Mouse (Mus musculus) liver, postnatal 0 days (tissue): ENCODE data around the gene Lmtk3. TPM values are rescaled to one million over a fixed set of nuclear protein-coding genes. Genes with fewer than 3 reads are reported as not detected.

Experiments used
- ATAC-seq: fragments of 200-750 bp; cut with Nextera tagmentation; 2 replicates; pipeline ENCODE4 v1.8.0; 2017; ENCODE audit warnings: mild to moderate bottlenecking, moderate library complexity
- DNase-seq: peaks from one replicate; pipeline ENCODE4 v3.0.0-alpha.2; 2016
- H3K27ac ChIP-seq: fragments of 300-500 bp; sonication (generic); 2 replicates; pipeline ENCODE4 v1.5.1; 2014; ENCODE audit warnings: antibody characterized with exemption, moderate library complexity, mild to moderate bottlenecking, low read depth
- H3K27me3 ChIP-seq: fragments of 300-500 bp; sonication (generic); 2 replicates; pipeline ENCODE4 v1.6.1; 2014; ENCODE audit warnings: low read length, control low read depth, mixed read lengths; ENCODE audit not compliant: insufficient read depth
- H3K36me3 ChIP-seq: fragments of 300-500 bp; sonication (generic); replicated peaks from 2 replicates; pipeline ENCODE4 v1.6.1; 2014; ENCODE audit warnings: mild to moderate bottlenecking, control low read depth, low read length, moderate library complexity, mixed read lengths; ENCODE audit not compliant: insufficient read depth
- H3K4me1 ChIP-seq: fragments of 300-500 bp; sonication (generic); 2 replicates; pipeline ENCODE4 v1.6.1; 2014; ENCODE audit warnings: antibody characterized with exemption, mild to moderate bottlenecking, control low read depth; ENCODE audit not compliant: insufficient read depth
- H3K4me2 ChIP-seq: fragments of 300-500 bp; sonication (generic); 2 replicates; pipeline ENCODE4 v1.6.1; 2014; ENCODE audit warnings: low read depth, mild to moderate bottlenecking, low read length, moderate library complexity, mixed read lengths
- H3K4me3 ChIP-seq: fragments of 300-500 bp; sonication (generic); 2 replicates; pipeline ENCODE4 v1.5.1; 2014; ENCODE audit warnings: low read depth, low read length
- H3K9ac ChIP-seq: fragments of 300-500 bp; sonication (generic); replicated peaks from 2 replicates; pipeline ENCODE4 v1.6.1; 2014; ENCODE audit warnings: mild to moderate bottlenecking, moderate library complexity
- H3K9me3 ChIP-seq: fragments of 300-500 bp; sonication (generic); 2 replicates; pipeline ENCODE4 v1.6.1; 2016; ENCODE audit warnings: mild to moderate bottlenecking, control low read depth, low read length, mixed read lengths
- CTCF ChIP-seq: sonication (generic); IDR thresholded peaks from 2 replicates; pipeline ENCODE4 v1.5.1; 2016; ENCODE audit warnings: antibody characterized with exemption, low read depth
- EP300 ChIP-seq: IDR thresholded peaks from 2 replicates; pipeline ENCODE4 v1.6.1; 2016; ENCODE audit warnings: antibody characterized with exemption, low read depth, mild to moderate bottlenecking
- WGBS: fragments of 180-500 bp; shearing (Covaris S2); extraction: QIAGEN DNeasy Blood & Tissue Kit; methylation state at CpG from one replicate; pipeline ENCODE4 v1.1.7; 2014; ENCODE audit not compliant: insufficient replicate concordance; 5-methylcytosine and 5-hydroxymethylcytosine counted together
- polyA plus RNA-seq: library from polyadenylated mRNA; unstranded; fragments of >200 nt; fragmentation: Nextera tagmentation; extraction: Ambion mirVana; gene quantifications from 2 replicates; pipeline ENCODE4 v1.2.1, GENCODE M21; 2015

The Lmtk3 gene
- polyA plus RNA-seq, 1 experiment from 2014 or later = not detected

DNA sequence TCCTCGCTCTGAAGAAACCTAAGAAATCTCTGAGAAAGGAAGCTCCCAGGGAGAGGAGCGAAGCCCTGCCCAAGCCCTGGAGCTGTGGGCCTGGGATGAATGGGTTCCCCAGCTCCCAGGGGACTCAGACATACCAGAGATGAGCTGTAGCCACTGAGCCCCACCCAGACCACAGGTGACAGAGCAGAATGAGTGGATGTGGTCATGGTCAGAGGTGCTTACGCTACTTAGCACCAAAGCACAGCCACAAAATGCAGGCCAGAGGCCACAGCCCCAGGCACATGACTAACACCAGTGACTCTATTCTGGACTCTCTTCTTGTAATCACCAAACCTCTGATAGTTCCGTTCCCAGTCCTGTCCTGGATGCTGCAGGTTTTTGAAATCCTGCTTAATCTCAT is 12.4 kb upstream of the Lmtk3 start:
- Histone ChIP-seq H3K4me2 (no peak overlapping the region), H3K9me3 (no peaks in the 10 kb centered on the region), H3K4me1 (no peaks in the 10 kb centered on the region), H3K36me3 (no peaks in the 10 kb centered on the region), H3K9ac (no peak overlapping the region), H3K4me3 (no peak overlapping the region), H3K27me3 (no peaks in the 10 kb centered on the region), H3K27ac (no peak overlapping the region)
- no peak for TF ChIP-seq EP300
- TF ChIP-seq CTCF = no peak
- WGBS = 61% methylated on average over 4 of the region's 4 CpGs
- ATAC-seq = no peak
- DNase-seq = no peak

- H3K27me3 ChIP-seq = 0 out of 2 replicates have a peak, but pooled peaks cover 2% of the 10 kb centered on the region
- no peak overlapping the region for H3K4me3 ChIP-seq
- no peak overlapping the region for H3K27ac ChIP-seq
- no peaks in the 10 kb centered on the region for H3K9me3 ChIP-seq
- 53% methylated on average over 7 of the region's 7 CpGs for WGBS
- H3K4me2 ChIP-seq = no peak overlapping the region
- TF ChIP-seq CTCF (no peak), EP300 (no peak)
- H3K4me1 ChIP-seq = peaks cover 4% of the 10 kb centered on the region; the same call in 1 of the 2 replicates
- no peak for ATAC-seq
- no peak for DNase-seq
- no peak overlapping the region for H3K9ac ChIP-seq
- no peaks in the 10 kb centered on the region for H3K36me3 ChIP-seq
Observed at GRCm38 (mm10) chr7:45775237-45775636, 8.3 kb upstream of the Lmtk3 start.

GRCm38 (mm10) chr7:45779081-45779641 is 4.4 kb upstream of the Lmtk3 start:
- no peak for TF ChIP-seq EP300
- no peak for TF ChIP-seq CTCF
- H3K9ac ChIP-seq = no peak overlapping the region
- no peaks in the 10 kb centered on the region for H3K36me3 ChIP-seq
- H3K4me3 ChIP-seq = no peak overlapping the region
- DNase-seq (no peak), ATAC-seq (peak; percentile 16; the same call in 1 of the 2 replicates)
- 19% methylated on average over 22 of the region's 22 CpGs for WGBS
- peaks cover 19% of the 10 kb centered on the region for H3K27me3 ChIP-seq
- peaks cover 10% of the 10 kb centered on the region for H3K4me1 ChIP-seq
- H3K27ac ChIP-seq = no peak overlapping the region
- H3K9me3 ChIP-seq = no peaks in the 10 kb centered on the region
- H3K4me2 ChIP-seq = peak overlapping the region; percentile 42

GRCm38 (mm10) chr7:45782271-45782670 is 1.3 kb upstream of the Lmtk3 start:
- no peaks in the 10 kb centered on the region for H3K9me3 ChIP-seq
- no peak overlapping the region for H3K27ac ChIP-seq
- H3K9ac ChIP-seq = no peak overlapping the region
- H3K36me3 ChIP-seq = no peaks in the 10 kb centered on the region
- H3K4me1 ChIP-seq = peaks cover 10% of the 10 kb centered on the region
- ATAC-seq (no peak), DNase-seq (no peak)
- H3K27me3 ChIP-seq = peaks cover 51% of the 10 kb centered on the region
- H3K4me2 ChIP-seq = no peak overlapping the region
- no peak for TF ChIP-seq CTCF
- H3K4me3 ChIP-seq = no peak overlapping the region
- WGBS = 55% methylated on average over 4 of the region's 4 CpGs

DNA sequence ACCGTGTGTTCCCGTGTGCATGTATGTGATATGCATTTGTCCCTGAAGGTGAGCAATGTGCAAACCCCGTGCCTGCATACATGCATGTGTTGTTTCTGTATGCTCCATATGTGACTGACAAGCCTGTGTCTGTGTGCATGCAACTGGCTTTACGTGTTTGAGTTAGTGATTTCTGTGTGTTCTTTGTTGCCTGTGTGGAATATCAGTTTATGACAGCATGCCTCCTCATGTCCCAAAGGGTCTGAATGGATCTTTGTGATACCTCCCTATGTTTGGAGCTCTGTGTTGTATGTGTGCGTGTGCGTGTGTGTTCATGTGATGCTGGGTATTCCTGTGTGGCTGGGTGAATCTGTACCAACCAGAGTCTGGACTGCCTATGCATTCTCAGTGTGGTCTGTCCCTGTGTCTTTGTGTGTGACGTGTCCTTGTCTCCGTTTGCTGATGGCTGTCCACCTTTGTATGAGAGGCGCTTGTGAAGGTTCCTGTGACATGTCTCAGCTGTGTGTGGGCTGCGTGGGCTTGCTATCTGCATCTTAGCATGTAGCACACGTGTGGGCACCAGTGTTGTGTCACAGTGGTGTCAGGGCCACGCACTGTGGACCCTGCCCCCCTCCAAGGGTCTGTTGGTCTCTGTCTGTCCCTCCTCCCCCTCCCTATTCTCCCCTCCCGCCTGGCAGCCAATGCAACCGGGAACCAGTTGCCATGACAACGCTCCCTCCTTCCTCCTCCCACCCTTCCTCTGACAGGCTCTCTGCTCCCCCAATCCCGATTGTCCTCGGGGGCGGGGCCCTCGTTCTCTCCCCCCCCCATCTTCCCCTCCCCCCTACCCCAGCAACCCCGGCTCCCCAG is 1.2 kb downstream of the Lmtk3 start, which contains the start of gene Sult2b1:
Gene Sult2b1 (minus strand): TSS at position 146 of the 849 bp plus-strand sequence.
- ATAC-seq (no peak), DNase-seq (peak; percentile 19)
- Histone ChIP-seq H3K27ac (no peak within 1 kb of the TSS), H3K4me3 (peak within 1 kb of the TSS; percentile 54), H3K36me3 (no peaks in the 10 kb centered on the region), H3K4me2 (peak within 1 kb of the TSS; percentile 82), H3K9me3 (no peaks in the 10 kb centered on the region), H3K27me3 (peaks cover 54% of the 10 kb centered on the region), H3K4me1 (peaks cover 6% of the 10 kb centered on the region; the same call in 1 of the 2 replicates), H3K9ac (peak within 1 kb of the TSS; percentile 32; the same call in 1 of the 2 replicates)
- 25% methylated on average over 18 of the region's 20 CpGs for WGBS
- TF ChIP-seq CTCF = no peak
- no peak for TF ChIP-seq EP300

GRCm38 (mm10) chr7:45785388-45786135 is 2.0 kb downstream of the Lmtk3 start:
- Histone ChIP-seq H3K4me2 (peak overlapping the region; percentile 45; the same call in 1 of the 2 replicates), H3K36me3 (no peaks in the 10 kb centered on the region), H3K9ac (no peak overlapping the region), H3K4me3 (peak overlapping the region; percentile 19; the same call in 1 of the 2 replicates), H3K4me1 (peaks cover 6% of the 10 kb centered on the region; the same call in 1 of the 2 replicates), H3K27me3 (peaks cover 54% of the 10 kb centered on the region), H3K27ac (no peak overlapping the region), H3K9me3 (no peaks in the 10 kb centered on the region)
- ATAC-seq = no peak
- DNase-seq = no peak
- TF ChIP-seq EP300 (no peak), CTCF (no peak)
- WGBS = 6% methylated on average over 20 of the region's 42 CpGs
